Mouse (Mus musculus) myocyte (in vitro differentiated cells): ENCODE measurements around the gene Psmd3. TPM values are rescaled to one million over a fixed set of nuclear protein-coding genes. Genes with fewer than 3 reads are reported as not detected.

Source experiments
- H3K27me3 ChIP-seq: one replicate; pipeline ENCODE4 v1.6.1; 2011; ENCODE audit not compliant: control insufficient read depth, insufficient read depth, insufficient read length
- H3K36me3 ChIP-seq: one replicate; pipeline ENCODE4 v1.6.1; 2011; ENCODE audit not compliant: control insufficient read depth, insufficient read depth
- H3K4me2 ChIP-seq: one replicate; pipeline ENCODE4 v1.6.1; 2011; ENCODE audit warnings: low read depth, control low read depth
- H3K4me3 ChIP-seq: one replicate; pipeline ENCODE4 v1.5.1; 2011; ENCODE audit warnings: mild to moderate bottlenecking, control low read depth, moderate library complexity
- H3K79me2 ChIP-seq: one replicate; pipeline ENCODE4 v1.6.1; 2011; ENCODE audit not compliant: control insufficient read depth, insufficient read depth
- H3ac ChIP-seq: one replicate; pipeline ENCODE4 v1.6.1; 2011; ENCODE audit not compliant: control insufficient read depth, insufficient read length
- CEBPB ChIP-seq: IDR thresholded peaks from 2 replicates; pipeline ENCODE4 v1.6.1; 2011; ENCODE audit warnings: mild to moderate bottlenecking, moderate library complexity; ENCODE audit not compliant: poor library complexity, insufficient read depth, severe bottlenecking
- E2F4 ChIP-seq: IDR thresholded peaks from one replicate; pipeline ENCODE4 v1.6.1; 2011; ENCODE audit warnings: mild to moderate bottlenecking, control low read depth, moderate library complexity; ENCODE audit not compliant: insufficient read depth
- MAX ChIP-seq: IDR thresholded peaks from one replicate; pipeline ENCODE4 v1.6.1; 2011; ENCODE audit warnings: low read depth, mild to moderate bottlenecking, control low read depth
- MYOD1 ChIP-seq, 3 experiments: IDR thresholded peaks; one replicate each; pipeline ENCODE4 v1.6.1; 2011; ENCODE audit warnings: control low read depth in 2 of 3, low read depth in 2 of 3, mild to moderate bottlenecking in 2 of 3, moderate library complexity in 1 of 3; ENCODE audit not compliant: insufficient read length in 2 of 3, control insufficient read depth in 1 of 3
- MYOG ChIP-seq, 3 experiments: IDR thresholded peaks; one replicate each; pipeline ENCODE4 v1.6.1; 2011; ENCODE audit warnings: control low read depth in 2 of 3, low read depth in 2 of 3, mild to moderate bottlenecking in 2 of 3; ENCODE audit not compliant: insufficient read length in 2 of 3, control insufficient read depth in 1 of 3, insufficient read depth in 1 of 3
- POLR2A ChIP-seq: IDR thresholded peaks from one replicate; pipeline ENCODE4 v1.6.1; 2011; ENCODE audit warnings: low read depth, mild to moderate bottlenecking, control low read depth, moderate library complexity; ENCODE audit not compliant: insufficient read length
- POLR2AphosphoS2 ChIP-seq: IDR thresholded peaks from one replicate; pipeline ENCODE4 v1.6.1; 2011; ENCODE audit warnings: low read depth, control low read depth; ENCODE audit not compliant: insufficient read length
- REST ChIP-seq: IDR thresholded peaks from one replicate; pipeline ENCODE4 v1.6.1; 2011; ENCODE audit warnings: mild to moderate bottlenecking, control low read depth, moderate library complexity; ENCODE audit not compliant: insufficient read depth, insufficient read length
- SRF ChIP-seq: IDR thresholded peaks from one replicate; pipeline ENCODE4 v1.6.1; 2011; ENCODE audit warnings: low read depth; ENCODE audit not compliant: control insufficient read depth, insufficient read length
- TCF12 ChIP-seq: IDR thresholded peaks from one replicate; pipeline ENCODE4 v1.6.1; 2011; ENCODE audit warnings: mild to moderate bottlenecking, control low read depth; ENCODE audit not compliant: poor library complexity, insufficient read depth, severe bottlenecking
- TCF3 ChIP-seq: IDR thresholded peaks from one replicate; pipeline ENCODE4 v1.6.1; 2011; ENCODE audit warnings: low read depth, control low read depth; ENCODE audit not compliant: insufficient read length
- USF1 ChIP-seq: IDR thresholded peaks from one replicate; pipeline ENCODE4 v1.6.1; 2011; ENCODE audit warnings: low read depth, mild to moderate bottlenecking, control low read depth, moderate library complexity
- polyA plus RNA-seq: library from polyadenylated mRNA; unstranded; fragments of >200 nt; fragmentation: generic; extraction: Trizol; gene quantifications from one replicate; pipeline ENCODE4 v1.2.1, GENCODE M21; 2012; ENCODE audit warnings: missing spikeins

Psmd3 gene
- polyA plus RNA-seq, 1 experiment = 250 TPM

- Histone ChIP-seq H3K27me3 (no peaks in the 10 kb centered on the region), H3K4me3 (no peak overlapping the region), H3K4me2 (no peak overlapping the region), H3ac (no peak overlapping the region), H3K36me3 (peaks cover 10% of the 10 kb centered on the region), H3K79me2 (peaks cover 7% of the 10 kb centered on the region)
- TF ChIP-seq MAX (no peak), MYOG (IDR thresholded peaks at IDR 0.05; ENCODE audit: control insufficient read depth in 1 of 3, insufficient read depth in 1 of 3, insufficient read length in 2 of 3, low read depth in 2 of 3) (no peak), MYOD1 (IDR thresholded peaks at IDR 0.05; ENCODE audit: control insufficient read depth in 1 of 3, insufficient read length in 2 of 3, low read depth in 2 of 3) (no peak), TCF12 (no peak), USF1 (no peak), POLR2AphosphoS2 (no peak), E2F4 (no peak), POLR2A (no peak), REST (no peak), CEBPB (no peak), SRF (no peak), TCF3 (no peak)
Observed at GRCm38 (mm10) chr11:98725926-98726506, 43.7 kb downstream of the Psmd3 start.

GRCm38 (mm10) chr11:98729119-98729588 lies 46.8 kb downstream of the Psmd3 start, which contains the start of gene Med24:
TSS of gene Med24 (minus strand) at chr11:98729435.
- Histone ChIP-seq H3K79me2 (peaks cover 7% of the 10 kb centered on the region), H3ac (no peak within 1 kb of the TSS), H3K4me3 (peak within 1 kb of the TSS; percentile 55), H3K36me3 (peaks cover 10% of the 10 kb centered on the region), H3K4me2 (peak within 1 kb of the TSS; percentile 99), H3K27me3 (no peaks in the 10 kb centered on the region)
- TF ChIP-seq TCF12 = no peak
- no peak for TF ChIP-seq POLR2A
- TF ChIP-seq MYOD1 (IDR thresholded peaks at IDR 0.05; ENCODE audit: control insufficient read depth in 1 of 3, insufficient read length in 2 of 3, low read depth in 2 of 3) = no peak
- TF ChIP-seq POLR2AphosphoS2 = no peak
- TF ChIP-seq USF1 = no peak
- no peak for TF ChIP-seq CEBPB
- no peak for TF ChIP-seq REST
- no peak for TF ChIP-seq TCF3
- TF ChIP-seq MAX = no peak
- TF ChIP-seq SRF = no peak
- TF ChIP-seq MYOG (IDR thresholded peaks at IDR 0.05; ENCODE audit: control insufficient read depth in 1 of 3, insufficient read depth in 1 of 3, insufficient read length in 2 of 3, low read depth in 2 of 3) = no peak
- no peak for TF ChIP-seq E2F4

GRCm38 (mm10) chr11:98730727-98731126 lies 48.4 kb downstream of the Psmd3 start:
- TF ChIP-seq POLR2A = no peak
- TF ChIP-seq TCF3 = no peak
- no peak for TF ChIP-seq REST
- no peak for TF ChIP-seq USF1
- no peak for TF ChIP-seq TCF12
- no peak for TF ChIP-seq MYOG (IDR thresholded peaks at IDR 0.05; ENCODE audit: control insufficient read depth in 1 of 3, insufficient read depth in 1 of 3, insufficient read length in 2 of 3, low read depth in 2 of 3)
- no peak for TF ChIP-seq MAX
- no peak for TF ChIP-seq SRF
- TF ChIP-seq CEBPB = no peak
- no peak for TF ChIP-seq POLR2AphosphoS2
- TF ChIP-seq MYOD1 (IDR thresholded peaks at IDR 0.05; ENCODE audit: control insufficient read depth in 1 of 3, insufficient read length in 2 of 3, low read depth in 2 of 3) = no peak
- TF ChIP-seq E2F4 = no peak
- peak overlapping the region; percentile 5 for H3K4me2 ChIP-seq
- H3K36me3 ChIP-seq = peaks cover 10% of the 10 kb centered on the region
- H3K4me3 ChIP-seq = no peak overlapping the region
- no peaks in the 10 kb centered on the region for H3K27me3 ChIP-seq
- peaks cover 7% of the 10 kb centered on the region for H3K79me2 ChIP-seq
- H3ac ChIP-seq = no peak overlapping the region

GRCm38 (mm10) chr11:98731134-98731533 lies 48.8 kb downstream of the Psmd3 start:
- Histone ChIP-seq H3ac (no peak overlapping the region), H3K79me2 (peaks cover 7% of the 10 kb centered on the region), H3K4me2 (peak overlapping the region; percentile 5), H3K36me3 (peaks cover 10% of the 10 kb centered on the region), H3K4me3 (no peak overlapping the region), H3K27me3 (no peaks in the 10 kb centered on the region)
- TF ChIP-seq MYOG (IDR thresholded peaks at IDR 0.05; ENCODE audit: control insufficient read depth in 1 of 3, insufficient read depth in 1 of 3, insufficient read length in 2 of 3, low read depth in 2 of 3) (no peak), MAX (no peak)

GRCm38 (mm10) chr11:98734020-98734419 lies 51.7 kb downstream of the Psmd3 start:
- Histone ChIP-seq H3K4me2 (no peak overlapping the region), H3K4me3 (no peak overlapping the region), H3K79me2 (no peaks in the 10 kb centered on the region), H3ac (no peak overlapping the region), H3K36me3 (no peaks in the 10 kb centered on the region), H3K27me3 (no peaks in the 10 kb centered on the region)
- no peak for TF ChIP-seq E2F4
- TF ChIP-seq SRF = no peak
- TF ChIP-seq MYOD1 (IDR thresholded peaks at IDR 0.05; ENCODE audit: control insufficient read depth in 1 of 3, insufficient read length in 2 of 3, low read depth in 2 of 3) = no peak
- TF ChIP-seq POLR2A = no peak
- no peak for TF ChIP-seq MYOG (IDR thresholded peaks at IDR 0.05; ENCODE audit: control insufficient read depth in 1 of 3, insufficient read depth in 1 of 3, insufficient read length in 2 of 3, low read depth in 2 of 3)
- no peak for TF ChIP-seq POLR2AphosphoS2
- TF ChIP-seq REST = no peak
- TF ChIP-seq TCF12 = no peak
- no peak for TF ChIP-seq CEBPB
- no peak for TF ChIP-seq USF1
- no peak for TF ChIP-seq TCF3
- TF ChIP-seq MAX = no peak
